Mouse (Mus musculus) embryonic facial prominence, embryonic 11.5 days (tissue): ENCODE results near the gene Zfp616. TPM values are rescaled to one million over a fixed set of nuclear protein-coding genes. Genes with fewer than 3 reads are reported as not detected.

ENCODE experiments used
- polyA plus RNA-seq: library from polyadenylated mRNA; unstranded; fragments of >200 nt; fragmentation: Nextera tagmentation; extraction: Ambion mirVana; gene quantifications from 2 replicates; pipeline ENCODE4 v1.2.1, GENCODE M21; 2014

The Zfp616 gene
- polyA plus RNA-seq, 1 experiment from 2014 or later = not detected

Other genes starting within 250 kb of the Zfp616 start
- gene Olfr393, start 218.5 kb upstream of the Zfp616 start, polyA plus RNA-seq = not detected in 2 replicates
- gene Olfr394, start 179.2 kb upstream of the Zfp616 start, polyA plus RNA-seq = not detected in 2 replicates
- not detected in 2 replicates for gene Olfr395, start 160.7 kb upstream of the Zfp616 start, polyA plus RNA-seq
- not detected in 2 replicates for gene Olfr23, start 133.3 kb upstream of the Zfp616 start, polyA plus RNA-seq
- gene Olfr397, start 109.1 kb upstream of the Zfp616 start, polyA plus RNA-seq = not detected in 2 replicates
- gene Olfr398, start 79.5 kb upstream of the Zfp616 start, polyA plus RNA-seq = not detected in 2 replicates
- gene Olfr139, start 13.4 kb upstream of the Zfp616 start, polyA plus RNA-seq = not detected in 2 replicates
- not detected in 2 replicates for gene Olfr399, start 13.3 kb upstream of the Zfp616 start, polyA plus RNA-seq
- gene Olfr401, start 43.8 kb downstream of the Zfp616 start, polyA plus RNA-seq = not detected in 2 replicates
- not detected in 2 replicates for gene Olfr402, start 83.6 kb downstream of the Zfp616 start, polyA plus RNA-seq
- gene Olfr403, start 116.3 kb downstream of the Zfp616 start, polyA plus RNA-seq = not detected in 2 replicates
- not detected in 2 replicates for gene Olfr43, start 141.4 kb downstream of the Zfp616 start, polyA plus RNA-seq
- gene Olfr406, start 189.9 kb downstream of the Zfp616 start, polyA plus RNA-seq = not detected in 2 replicates
- not detected in 2 replicates for gene Olfr59, start 213.8 kb downstream of the Zfp616 start, polyA plus RNA-seq